Mouse (Mus musculus): ENCODE results near the gene Pde8a. TPM values are rescaled to one million over a fixed set of nuclear protein-coding genes. Genes with fewer than 3 reads are reported as not detected.
"Not testable (repeated sequence)": the region's sequence is repeated elsewhere in the genome, so short reads cannot be mapped to it uniquely, and the experiment has no call there.

Pde8a gene
- total RNA-seq (2018; cell fraction: chromatin; rRNA removed): 10 to 100 TPM; 28.1 to 73.3 (median 48.2) TPM
- 10 to 100 TPM; 17.4 to 25.5 (median 20.3) TPM for total RNA-seq (2018; cell fraction: cytosol; rRNA removed)
- 10 to 100 TPM; 25.9 to 69.3 (median 37.5) TPM for total RNA-seq (2018; cell fraction: nucleus; rRNA removed)
- 18.3 to 37.2 TPM (median 28.5 TPM) in 3 replicates for polyA plus RNA-seq (2018)

DNA sequence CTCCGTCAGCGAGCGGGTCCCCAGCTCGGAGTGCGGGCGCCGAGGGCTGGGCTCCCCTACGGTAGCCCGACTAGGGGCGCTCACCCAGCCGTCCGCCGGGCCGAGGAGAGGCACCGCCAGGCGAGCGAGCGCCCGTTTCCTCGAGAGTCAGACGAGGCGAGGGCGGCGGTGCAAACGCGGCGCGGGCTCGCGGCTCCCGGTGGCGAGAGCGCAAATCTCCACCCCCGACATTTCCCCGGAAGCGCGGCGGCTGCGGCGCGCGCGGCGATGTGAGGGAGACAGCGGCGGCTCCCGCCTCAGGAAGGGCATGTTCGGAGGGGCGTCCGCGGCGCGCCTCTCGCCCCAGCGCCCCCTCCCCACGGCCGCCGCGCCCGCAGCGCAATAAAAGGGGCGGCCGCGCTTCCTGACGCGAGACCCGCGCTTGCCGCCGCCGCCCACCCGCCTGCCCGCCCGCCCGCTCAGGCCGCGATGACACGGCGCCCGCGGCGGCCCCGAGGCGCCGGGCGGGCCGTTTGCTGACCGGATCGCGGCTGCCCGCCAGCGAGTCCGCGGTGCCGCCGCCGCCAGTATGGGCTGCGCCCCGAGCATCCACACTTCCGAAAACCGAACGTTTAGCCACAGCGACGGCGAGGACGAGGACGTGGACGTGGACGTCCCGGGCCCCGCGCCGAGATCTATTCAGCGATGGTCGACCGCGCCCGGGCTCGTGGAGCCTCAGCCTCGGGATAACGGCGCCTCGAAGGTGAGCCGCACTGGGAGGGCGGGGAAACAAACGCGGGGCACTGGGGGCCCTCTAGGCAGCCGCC is at the start of gene Pde8a:
TSS of gene Pde8a (plus strand) at position 250 of the 806 bp plus-strand sequence.
- no peaks in the 10 kb centered on the region for H3K36me3 ChIP-seq (ENCODE audit: inconsistent target)
- under 1% methylated on average over 103 of the region's 128 CpGs for WGBS (ENCODE audit: missing documents)
- peak within 1 kb of the TSS; percentile 47 for H3K4me3 ChIP-seq (ENCODE audit: inconsistent target)
- H3K79me2 ChIP-seq (ENCODE audit: inconsistent target): peaks cover 45% of the 10 kb centered on the region
- peak within 1 kb of the TSS; percentile 61 for H3K27ac ChIP-seq

DNA sequence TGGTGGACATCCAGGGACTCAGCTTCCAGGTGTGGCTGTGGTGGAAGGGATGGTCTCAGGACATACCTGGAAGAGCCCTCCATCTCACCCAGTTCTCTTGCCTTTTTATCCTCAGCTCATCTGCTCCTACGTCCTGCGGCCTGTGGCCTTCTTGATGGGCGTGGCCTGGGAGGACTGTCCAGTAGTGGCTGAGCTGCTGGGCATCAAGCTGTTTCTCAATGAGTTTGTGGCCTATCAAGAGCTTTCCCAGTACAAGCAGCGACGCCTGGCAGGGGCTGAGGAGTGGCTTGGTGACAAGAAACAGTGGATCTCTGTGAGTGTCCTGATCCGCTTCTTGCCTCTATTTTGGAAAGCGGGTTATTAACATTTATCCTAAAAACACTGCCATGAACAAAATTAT is 49.0 kb upstream of the Pde8a start:
- no peak overlapping the region for H3K4me3 ChIP-seq (ENCODE audit: inconsistent target)
- no peak overlapping the region for H3K27ac ChIP-seq
- no peaks in the 10 kb centered on the region for H3K36me3 ChIP-seq (ENCODE audit: inconsistent target)
- WGBS (ENCODE audit: missing documents): 91% methylated on average over 7 of the region's 7 CpGs
- H3K79me2 ChIP-seq (ENCODE audit: inconsistent target): no peaks in the 10 kb centered on the region

DNA sequence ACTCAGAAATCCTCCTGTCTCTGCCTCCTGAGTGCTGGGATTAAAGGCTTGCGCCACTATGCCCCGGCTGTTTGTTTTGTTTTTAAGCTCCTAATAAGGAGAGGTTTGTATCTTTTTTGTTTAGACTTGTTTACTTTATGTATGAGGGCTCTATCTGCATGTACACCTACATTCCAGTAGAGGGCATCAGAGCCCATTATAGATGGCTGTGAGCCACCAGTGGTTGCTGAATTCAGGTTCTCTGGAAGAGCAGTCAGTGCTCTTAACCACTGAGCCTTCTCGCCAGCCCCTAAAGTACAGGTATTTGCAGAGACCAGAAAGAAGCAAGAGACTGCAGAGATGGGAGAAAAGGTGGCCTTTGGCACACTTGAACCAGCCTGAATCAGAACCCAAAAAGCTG is 46.3 kb upstream of the Pde8a start:
- Histone ChIP-seq H3K4me3 (ENCODE audit: inconsistent target) (no peak overlapping the region), H3K36me3 (ENCODE audit: inconsistent target) (no peaks in the 10 kb centered on the region), H3K79me2 (ENCODE audit: inconsistent target) (no peaks in the 10 kb centered on the region), H3K27ac (no peak overlapping the region)
- 25% methylated on average over 3 of the region's 3 CpGs for WGBS (ENCODE audit: missing documents)

DNA sequence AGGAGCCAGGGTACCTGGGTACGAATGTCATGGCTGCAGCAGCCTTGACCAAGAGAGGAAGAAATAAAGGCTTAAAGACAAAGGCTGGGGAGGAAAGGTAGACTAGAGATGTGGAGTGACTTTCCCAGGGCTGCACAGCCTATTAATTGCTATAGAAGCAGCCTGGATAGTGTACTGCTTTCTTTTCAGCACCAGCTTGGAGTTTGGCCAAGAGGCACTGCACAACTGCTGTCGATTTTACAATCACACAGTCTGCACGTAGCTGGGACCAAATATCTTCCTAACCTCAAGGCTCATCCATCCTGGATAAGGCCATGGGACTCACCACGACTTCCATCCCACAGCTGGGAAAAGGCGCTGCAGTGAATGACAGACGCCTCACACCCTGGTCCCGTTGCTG is 44.0 kb upstream of the Pde8a start:
- Histone ChIP-seq H3K4me3 (ENCODE audit: inconsistent target) (no peak overlapping the region), H3K79me2 (ENCODE audit: inconsistent target) (no peaks in the 10 kb centered on the region), H3K36me3 (ENCODE audit: inconsistent target) (no peaks in the 10 kb centered on the region), H3K27ac (no peak overlapping the region)
- 92% methylated on average over 7 of the region's 7 CpGs for WGBS (ENCODE audit: missing documents)

DNA sequence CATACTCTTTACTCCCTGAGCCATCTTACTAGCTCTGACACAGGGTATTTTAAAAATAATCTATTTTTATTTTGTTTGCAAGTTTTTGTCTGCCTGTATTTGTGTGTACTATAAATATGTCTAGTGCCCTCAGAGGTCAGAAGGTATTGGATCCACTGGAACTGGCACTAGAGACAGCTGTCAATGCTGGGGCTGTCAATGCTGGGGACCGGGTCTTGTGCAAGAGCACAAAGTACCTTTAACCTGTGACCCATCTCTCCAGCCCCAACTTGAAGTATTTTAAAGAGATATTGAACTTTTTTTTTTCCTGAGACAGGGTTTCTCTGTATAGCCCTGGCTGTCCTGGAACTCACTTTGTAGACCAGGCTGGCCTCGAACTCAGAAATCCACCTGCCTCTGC is 39.5 kb upstream of the Pde8a start:
- no peaks in the 10 kb centered on the region for H3K36me3 ChIP-seq (ENCODE audit: inconsistent target)
- H3K4me3 ChIP-seq (ENCODE audit: inconsistent target): no peak overlapping the region
- H3K79me2 ChIP-seq (ENCODE audit: inconsistent target): no peaks in the 10 kb centered on the region
- H3K27ac ChIP-seq: no peak overlapping the region
- WGBS (ENCODE audit: missing documents): 94% methylated on average over 1 of the region's 2 CpGs

DNA sequence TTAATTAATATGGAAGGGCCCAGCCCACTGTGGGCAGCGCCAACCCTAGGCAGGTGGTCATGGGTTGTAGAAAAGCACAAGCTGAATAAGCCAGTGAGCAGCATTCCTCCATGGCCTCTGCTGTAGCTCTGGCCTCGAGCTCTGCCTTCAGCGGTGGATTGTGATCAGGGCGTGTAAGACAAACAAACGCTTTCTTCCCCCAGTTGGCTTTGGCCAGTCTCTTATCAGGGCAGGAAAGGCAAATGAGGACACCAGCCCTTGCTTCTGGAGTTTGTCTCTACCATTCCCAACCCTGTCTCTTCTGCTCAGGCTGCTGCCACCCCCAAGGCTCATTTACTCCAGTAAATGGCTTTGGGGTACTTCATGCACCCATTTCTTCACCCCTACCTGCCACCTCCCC is 38.7 kb upstream of the Pde8a start:
- H3K4me3 ChIP-seq (ENCODE audit: inconsistent target): no peak overlapping the region
- H3K27ac ChIP-seq: no peak overlapping the region
- WGBS (ENCODE audit: missing documents): 90% methylated on average over 5 of the region's 5 CpGs
- H3K79me2 ChIP-seq (ENCODE audit: inconsistent target): no peaks in the 10 kb centered on the region
- H3K36me3 ChIP-seq (ENCODE audit: inconsistent target): no peaks in the 10 kb centered on the region

DNA sequence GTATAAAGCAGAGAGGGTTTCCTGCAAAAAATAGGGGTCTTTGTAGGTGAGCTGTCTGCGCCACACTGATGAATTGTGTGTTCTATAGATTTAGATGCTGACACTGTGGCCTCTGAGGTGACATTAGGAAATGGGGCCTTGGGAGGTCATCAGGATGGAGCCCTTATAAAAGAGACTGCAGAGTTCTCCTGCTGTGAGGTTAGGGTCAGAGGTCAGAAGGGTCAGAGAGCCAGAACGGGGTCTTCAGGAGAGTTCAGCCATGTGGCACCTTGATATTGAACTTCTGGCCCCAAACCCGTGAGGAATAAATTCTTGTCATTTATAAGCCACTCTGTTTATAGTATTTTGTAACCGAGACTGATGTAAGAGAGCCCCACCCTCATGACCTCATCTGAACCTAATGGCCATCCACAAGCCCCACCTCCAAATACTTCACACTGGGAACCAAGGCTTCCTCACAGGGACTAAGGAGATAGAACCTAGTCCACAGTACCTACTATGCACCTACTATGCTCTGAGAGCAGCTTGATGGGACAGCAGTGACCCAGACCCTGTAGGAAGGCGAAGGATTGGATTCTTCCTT is 37.1 kb upstream of the Pde8a start:
- Histone ChIP-seq H3K79me2 (ENCODE audit: inconsistent target) (no peaks in the 10 kb centered on the region), H3K27ac (no peak overlapping the region), H3K4me3 (ENCODE audit: inconsistent target) (no peak overlapping the region), H3K36me3 (ENCODE audit: inconsistent target) (no peaks in the 10 kb centered on the region)
- WGBS (ENCODE audit: missing documents): 77% methylated on average over 5 of the region's 5 CpGs

DNA sequence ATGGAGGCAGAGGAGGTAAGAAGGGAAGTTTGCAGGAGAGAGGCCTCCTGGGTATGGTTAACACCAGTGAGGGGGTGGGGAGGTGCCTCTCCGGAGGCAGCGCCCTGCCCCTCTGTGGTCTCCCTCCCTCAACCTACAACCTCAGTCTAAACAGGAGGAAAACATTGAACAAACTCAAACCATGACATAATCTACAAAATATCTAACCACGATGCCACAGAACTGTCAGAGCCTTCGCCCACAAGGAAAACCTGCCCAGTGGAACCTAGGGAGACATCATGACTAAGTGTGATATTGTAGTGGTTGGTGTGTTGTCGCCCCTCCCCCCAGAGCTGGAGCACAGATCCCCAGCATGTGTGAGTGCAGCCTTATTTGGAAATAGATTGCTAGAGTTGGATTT is 33.9 kb upstream of the Pde8a start:
- H3K79me2 ChIP-seq (ENCODE audit: inconsistent target): no peaks in the 10 kb centered on the region
- H3K4me3 ChIP-seq (ENCODE audit: inconsistent target): no peak overlapping the region
- WGBS (ENCODE audit: missing documents): 41% methylated on average over 4 of the region's 5 CpGs
- H3K27ac ChIP-seq: no peak overlapping the region
- H3K36me3 ChIP-seq (ENCODE audit: inconsistent target): no peaks in the 10 kb centered on the region

DNA sequence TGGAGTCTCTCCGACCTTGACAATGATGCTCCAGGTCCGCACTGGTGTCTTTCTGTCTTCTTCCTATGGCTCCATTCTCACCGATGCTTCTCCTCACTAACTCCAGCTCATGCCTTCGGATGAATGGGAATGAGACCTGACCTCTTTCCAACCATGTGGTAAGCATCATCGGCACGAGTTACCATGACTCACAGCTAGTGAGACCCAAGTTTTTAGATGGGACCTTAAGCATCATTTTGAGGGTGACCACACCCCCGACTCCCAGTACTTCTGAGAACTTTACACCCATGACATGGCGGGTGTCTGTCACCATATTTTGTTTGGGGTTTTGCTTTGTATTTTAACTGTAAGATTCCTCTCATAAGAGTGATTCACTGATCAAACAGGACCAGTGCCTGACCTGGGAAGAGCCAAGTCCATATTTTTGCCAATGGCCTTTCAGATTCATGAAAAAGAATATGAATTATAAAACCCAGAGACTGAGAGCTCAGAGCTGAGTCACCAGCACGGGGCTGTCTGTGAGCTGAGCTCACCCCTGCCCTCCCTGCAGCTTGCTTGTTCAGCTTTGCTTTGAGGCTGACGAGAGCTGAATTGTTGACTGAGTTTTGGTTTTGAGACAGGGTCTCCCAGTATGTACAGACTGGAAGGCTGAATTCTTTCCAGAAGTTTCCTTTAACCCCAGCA is 30.8 kb upstream of the Pde8a start:
- 84% methylated on average over 10 of the region's 10 CpGs for whole genome bisulfite sequencing (ENCODE audit: missing documents)
- H3K79me2 ChIP-seq (ENCODE audit: inconsistent target): no peaks in the 10 kb centered on the region
- H3K36me3 ChIP-seq (ENCODE audit: inconsistent target): no peaks in the 10 kb centered on the region
- H3K4me3 ChIP-seq (ENCODE audit: inconsistent target): no peak overlapping the region
- H3K27ac ChIP-seq: peak overlapping the region; percentile 49

DNA sequence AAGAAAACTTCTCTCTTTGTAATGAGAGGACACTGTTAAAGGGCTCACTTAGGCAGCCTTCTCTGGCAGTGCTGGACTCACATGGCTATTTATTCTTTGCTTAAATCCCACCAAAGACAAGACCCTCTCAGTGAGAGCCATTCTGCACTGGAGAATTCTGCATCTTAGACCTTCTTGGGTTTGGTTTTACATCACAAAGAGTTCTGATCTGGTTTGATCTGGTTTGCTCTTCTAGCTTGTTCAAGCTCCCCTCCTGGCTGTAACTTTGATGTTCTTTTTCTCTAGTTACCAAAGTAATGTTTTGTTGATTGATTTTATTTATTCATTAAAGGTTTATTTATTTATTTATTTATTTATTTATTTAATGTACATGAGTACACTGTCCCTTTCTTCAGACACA is 30.2 kb upstream of the Pde8a start:
- H3K36me3 ChIP-seq (ENCODE audit: inconsistent target): no peaks in the 10 kb centered on the region
- H3K79me2 ChIP-seq (ENCODE audit: inconsistent target): no peaks in the 10 kb centered on the region
- H3K4me3 ChIP-seq (ENCODE audit: inconsistent target): no peak overlapping the region
- peak overlapping the region; percentile 49 for H3K27ac ChIP-seq

DNA sequence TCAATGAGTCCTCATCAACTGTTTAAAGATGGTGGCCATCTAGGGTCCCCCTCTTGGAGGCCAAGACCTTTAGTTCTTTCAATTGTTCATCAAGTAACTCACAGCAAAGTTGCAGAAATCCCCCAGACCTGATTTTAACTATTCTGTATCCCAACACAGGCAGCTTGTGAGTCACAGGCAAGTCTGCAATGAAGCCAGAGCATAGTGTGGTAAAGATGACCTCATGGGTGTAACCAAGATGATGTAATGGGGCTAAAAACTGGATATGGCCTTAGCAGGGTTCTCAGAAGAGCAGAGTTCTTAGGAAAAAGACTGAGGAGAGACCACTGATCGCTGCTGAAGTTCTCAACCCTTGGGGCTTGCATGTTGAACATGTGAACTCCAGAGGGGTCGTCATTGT is 29.3 kb upstream of the Pde8a start:
- Histone ChIP-seq H3K4me3 (ENCODE audit: inconsistent target) (no peak overlapping the region), H3K27ac (no peak overlapping the region), H3K36me3 (ENCODE audit: inconsistent target) (no peaks in the 10 kb centered on the region), H3K79me2 (ENCODE audit: inconsistent target) (no peaks in the 10 kb centered on the region)
- 92% methylated on average over 2 of the region's 2 CpGs for WGBS (ENCODE audit: missing documents)

DNA sequence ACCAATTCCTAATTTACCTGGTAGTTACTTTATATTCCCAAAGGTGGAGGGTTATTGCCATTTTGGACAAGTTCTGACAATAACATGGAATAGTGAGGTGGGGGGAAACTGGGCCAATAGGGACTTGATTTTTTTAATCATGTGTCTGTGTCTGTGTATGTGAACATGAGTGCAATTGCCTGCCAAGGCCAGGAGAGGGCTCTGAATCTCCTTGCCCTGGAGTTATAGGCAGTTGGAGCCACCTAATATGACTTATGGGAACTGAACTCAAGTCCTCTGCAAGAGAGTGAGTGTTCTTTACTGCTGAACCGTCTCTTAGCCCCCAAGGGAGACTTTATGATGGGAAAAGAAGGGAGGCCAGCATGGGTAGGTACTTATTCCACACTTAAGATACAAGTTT is 28.7 kb upstream of the Pde8a start:
- 100% methylated on average over 1 of the region's 1 CpGs for WGBS (ENCODE audit: missing documents)
- Histone ChIP-seq H3K27ac (no peak overlapping the region), H3K4me3 (ENCODE audit: inconsistent target) (no peak overlapping the region)

DNA sequence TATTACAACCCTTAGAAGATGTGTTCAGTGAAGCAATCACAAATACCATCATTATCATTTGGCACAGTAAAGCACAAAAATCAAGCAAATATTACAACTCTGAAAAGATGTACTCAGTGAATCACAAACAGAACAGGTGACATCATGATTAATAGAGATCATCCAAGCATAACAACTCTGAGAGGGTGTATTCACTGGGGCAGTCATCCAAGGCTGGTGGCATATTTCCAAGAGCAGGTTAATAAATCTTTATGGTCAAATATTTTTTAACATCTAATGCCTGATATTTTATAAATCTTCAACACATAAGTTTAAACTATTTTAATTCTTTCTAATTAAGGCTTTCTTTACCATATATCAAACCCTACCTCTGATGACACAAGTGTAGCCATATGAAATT is 27.4 kb upstream of the Pde8a start:
- not testable (repeated sequence) for H3K79me2 ChIP-seq (ENCODE audit: inconsistent target); H3K36me3 ChIP-seq (ENCODE audit: inconsistent target); H3K4me3 ChIP-seq (ENCODE audit: inconsistent target); H3K27ac ChIP-seq

More for the DNA sequence above, 28.7 kb upstream of the Pde8a start:
- Histone ChIP-seq H3K36me3 (ENCODE audit: inconsistent target) (no peaks in the 10 kb centered on the region), H3K79me2 (ENCODE audit: inconsistent target) (no peaks in the 10 kb centered on the region)

DNA sequence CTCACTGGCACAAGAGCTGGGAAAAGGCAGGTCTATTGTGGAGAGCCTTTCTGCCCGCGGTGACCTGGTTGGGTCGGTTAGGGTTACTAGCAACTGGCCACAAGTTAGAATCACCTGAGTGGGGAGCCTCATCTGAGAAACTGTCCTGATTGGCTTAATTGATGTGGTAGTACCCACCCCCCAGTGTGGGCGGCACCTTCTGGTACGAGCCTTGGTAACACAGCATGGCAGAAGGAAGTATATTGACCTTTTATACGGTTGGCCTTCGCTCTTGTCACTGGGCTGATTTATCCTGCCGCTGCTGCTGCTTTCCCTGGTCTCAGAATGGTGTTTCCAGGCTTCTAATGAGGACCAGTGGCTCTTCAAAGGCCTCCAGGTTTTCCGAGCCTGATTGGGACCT is 24.2 kb upstream of the Pde8a start:
- no peaks in the 10 kb centered on the region for H3K36me3 ChIP-seq (ENCODE audit: inconsistent target)
- 84% methylated on average over 9 of the region's 9 CpGs for WGBS (ENCODE audit: missing documents)
- H3K79me2 ChIP-seq (ENCODE audit: inconsistent target): no peaks in the 10 kb centered on the region
- H3K27ac ChIP-seq: no peak overlapping the region
- no peak overlapping the region for H3K4me3 ChIP-seq (ENCODE audit: inconsistent target)

DNA sequence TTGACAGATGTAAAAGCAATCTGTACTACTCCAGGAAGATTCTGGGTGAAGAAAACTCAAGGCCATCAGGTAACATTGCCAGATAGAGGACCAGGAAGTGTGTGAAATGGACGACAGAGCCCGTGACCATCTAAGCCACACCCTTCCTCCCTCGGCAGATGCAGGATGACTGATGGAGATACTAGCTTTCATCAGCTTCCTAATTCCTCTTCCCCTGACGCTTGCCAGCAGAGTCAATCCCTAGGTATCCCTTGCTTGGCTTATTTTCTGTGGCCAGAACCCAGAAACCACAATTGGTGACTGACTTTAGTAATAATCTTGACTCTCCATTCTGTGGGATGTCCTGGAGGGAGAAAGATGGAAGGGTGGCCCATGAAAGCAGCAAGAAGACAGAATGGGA is 17.9 kb upstream of the Pde8a start:
- no peak overlapping the region for H3K27ac ChIP-seq
- 37% methylated on average over 4 of the region's 4 CpGs for WGBS (ENCODE audit: missing documents)
- H3K4me3 ChIP-seq (ENCODE audit: inconsistent target): no peak overlapping the region

More for the DNA sequence above, 17.9 kb upstream of the Pde8a start:
- H3K36me3 ChIP-seq (ENCODE audit: inconsistent target): no peaks in the 10 kb centered on the region
- no peaks in the 10 kb centered on the region for H3K79me2 ChIP-seq (ENCODE audit: inconsistent target)
